Mouse (Mus musculus) leukemia stem cell, adult 10-12 weeks (primary cell): Measurements from ENCODE around the gene Idh1. TPM values are rescaled to one million over a fixed set of nuclear protein-coding genes. Genes with fewer than 3 reads are reported as not detected.

ENCODE experiments used
- polyA plus RNA-seq: library from polyadenylated mRNA; stranded (reverse); fragments of >175 nt; gene quantifications from 2 replicates; pipeline ENCODE4 v1.2.3, GENCODE M21; 2012; ENCODE audit warnings: low replicate concordance

The Idh1 gene
- 0.38 and 0.81 TPM in 2 replicates for polyA plus RNA-seq

DNA sequence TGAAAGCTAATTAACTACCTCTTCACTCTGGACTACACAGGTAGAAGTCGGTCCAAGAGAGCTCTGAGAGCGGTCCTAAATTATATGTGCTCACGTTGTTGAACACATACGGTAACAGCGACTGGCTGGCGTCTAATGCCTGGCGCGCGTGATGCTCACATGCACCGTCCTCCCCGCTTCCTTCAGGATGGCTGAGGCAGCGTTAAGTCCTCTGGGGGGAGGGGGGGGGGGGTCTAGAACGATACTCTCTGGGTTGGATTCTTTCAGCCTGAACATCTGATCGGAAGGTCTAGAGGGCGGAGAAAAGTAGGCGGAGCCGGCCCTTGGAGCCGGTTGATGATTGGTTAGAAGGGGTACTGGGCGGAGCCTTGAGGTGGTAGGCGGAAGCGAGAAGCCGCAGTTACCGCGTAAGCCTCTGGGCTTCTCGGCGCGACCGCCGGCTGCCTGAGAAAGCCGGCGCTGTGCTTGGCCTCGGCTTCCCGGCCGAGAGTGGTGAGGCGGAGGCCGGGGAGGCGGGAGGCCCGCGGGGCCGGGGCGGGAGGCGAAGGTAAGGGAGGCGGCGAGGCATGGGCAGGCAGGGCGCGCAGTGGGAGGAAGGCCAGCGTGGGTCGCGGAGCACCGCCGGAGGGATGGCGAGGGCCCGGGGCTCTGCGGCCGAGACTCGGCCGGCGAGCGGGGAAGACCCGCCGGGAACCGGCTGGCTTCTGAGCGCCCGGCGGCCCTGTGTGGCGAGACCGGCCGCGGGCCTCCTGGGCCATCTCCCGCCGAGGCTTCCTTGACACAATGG lies at the start of gene Idh1, which contains the start of gene Pikfyve:
Gene Idh1 (minus strand): TSS at position 214 of the 787 bp plus-strand sequence.
Gene Pikfyve (plus strand): TSS at position 397 of the 787 bp plus-strand sequence.

GRCm38 (mm10) chr1:65122574-65123372 lies 63.5 kb downstream of the Idh1 start, which contains the start of gene D630023F18Rik:
Gene D630023F18Rik, minus strand, starts transcription at chr1:65123214.

GRCm38 (mm10) chr1:65119438-65119837 lies 66.9 kb downstream of the Idh1 start, which contains the start of gene Gm28845:
Gene Gm28845, minus strand, starts transcription at chr1:65119558.

Other genes with a start within 250 kb of the Idh1 start
- gene Plekhm3, start 229.7 kb downstream of the Idh1 start, polyA plus RNA-seq: 0.50 and 1.5 TPM in 2 replicates
- not detected in 2 replicates for gene Akr1cl, start 153.7 kb downstream of the Idh1 start, polyA plus RNA-seq
- gene Cryge, start 135.4 kb downstream of the Idh1 start, polyA plus RNA-seq: not detected in 2 replicates
- not detected in 2 replicates for gene Crygd, start 123.0 kb downstream of the Idh1 start, polyA plus RNA-seq
- gene Crygc, start 112.8 kb downstream of the Idh1 start, polyA plus RNA-seq: not detected in 2 replicates
- not detected in 2 replicates for gene Crygb, start 104.2 kb downstream of the Idh1 start, polyA plus RNA-seq
- gene Cryga, start 83.1 kb downstream of the Idh1 start, polyA plus RNA-seq: not detected in 2 replicates
- gene Gm28845, start 66.9 kb downstream of the Idh1 start, polyA plus RNA-seq: not detected in 2 replicates
- gene D630023F18Rik, start 63.3 kb downstream of the Idh1 start, polyA plus RNA-seq: 0.12 TPM in 1 of 2 replicates, not detected in the other
- gene Pikfyve, start 183 bp upstream of the Idh1 start, polyA plus RNA-seq: 18.0 and 23.6 TPM in 2 replicates
- not detected in 2 replicates for gene Pth2r, start 95.6 kb upstream of the Idh1 start, polyA plus RNA-seq